Mouse (Mus musculus): ENCODE results near the gene Olfr643. TPM values are rescaled to one million over a fixed set of nuclear protein-coding genes. Genes with fewer than 3 reads are reported as not detected.
"Not testable (repeated sequence)": the region's sequence is repeated elsewhere in the genome, so short reads cannot be mapped to it uniquely, and the experiment has no call there.

Gene Olfr643
- polyA plus RNA-seq, 1 experiment from 2014 or later, result not detected

DNA sequence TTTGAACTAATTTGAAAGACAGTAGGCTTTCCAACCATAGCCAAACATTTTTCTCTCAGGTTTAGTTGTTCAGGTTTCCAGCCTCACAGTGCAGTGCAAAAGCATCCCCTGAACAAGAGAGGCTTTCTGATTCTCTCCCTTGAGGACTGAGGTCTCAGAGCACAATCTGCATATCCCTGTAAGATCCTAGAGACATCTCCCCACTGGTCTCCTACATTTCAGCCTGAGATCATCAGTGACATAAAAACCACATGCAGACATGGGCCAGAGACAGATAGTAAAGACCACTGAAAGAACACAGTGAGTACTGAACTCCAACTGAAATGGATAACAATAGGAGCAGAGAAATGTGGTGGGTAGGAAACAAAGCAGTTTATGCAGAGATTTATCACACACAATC is 138.8 kb downstream of the Olfr643 start, which contains the start of gene Olfr638:
Gene Olfr638 (plus strand): TSS at position 301 of the 400 bp plus-strand sequence.
- no peak within 1 kb of the TSS for H3K4me2 ChIP-seq (replicated peaks)
- no peak within 1 kb of the TSS for H3K4me3 ChIP-seq
- H3K4me1 ChIP-seq, result no peaks in the 10 kb centered on the region
- H3K9me3 ChIP-seq, result no peaks in the 10 kb centered on the region
- no peak within 1 kb of the TSS for H3K9ac ChIP-seq
- ATAC-seq (ENCODE audit: low FRiP score, low read depth), result no peak
- no peak within 1 kb of the TSS for H3K27ac ChIP-seq
- no peaks in the 10 kb centered on the region for H3K36me3 ChIP-seq
- H3K27me3 ChIP-seq (replicated peaks), result no peaks in the 10 kb centered on the region

DNA sequence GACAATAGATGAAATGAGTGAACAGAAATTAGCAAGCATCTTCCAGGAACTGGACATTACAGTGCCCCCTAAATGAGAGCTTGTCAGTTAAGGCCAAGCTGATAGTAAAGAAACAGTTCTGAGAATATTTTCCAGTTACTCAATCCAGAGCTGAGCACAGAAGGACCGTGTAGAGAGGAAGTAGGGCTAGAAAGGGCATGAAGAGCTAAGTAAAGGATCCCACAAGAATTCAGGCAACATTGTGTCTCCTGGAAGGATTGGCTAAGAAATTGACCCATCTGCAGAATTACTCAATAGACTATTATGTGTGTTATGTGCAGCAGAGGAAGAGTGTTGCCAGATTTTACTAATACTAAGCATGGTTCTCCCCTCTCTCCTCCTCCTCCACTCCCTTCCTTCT is 165.4 kb downstream of the Olfr643 start:
- Histone ChIP-seq H3K9ac (no peak overlapping the region), H3K4me1 (no peaks in the 10 kb centered on the region), H3K4me2 (replicated peaks) (no peak overlapping the region), H3K9me3 (no peaks in the 10 kb centered on the region), H3K36me3 (no peaks in the 10 kb centered on the region), H3K27me3 (replicated peaks) (no peaks in the 10 kb centered on the region), H3K27ac (no peak overlapping the region), H3K4me3 (no peak overlapping the region)
- no peak for ATAC-seq (ENCODE audit: low FRiP score, low read depth)
- WGBS, result 86% methylated on average over 1 of the region's 1 CpGs

DNA sequence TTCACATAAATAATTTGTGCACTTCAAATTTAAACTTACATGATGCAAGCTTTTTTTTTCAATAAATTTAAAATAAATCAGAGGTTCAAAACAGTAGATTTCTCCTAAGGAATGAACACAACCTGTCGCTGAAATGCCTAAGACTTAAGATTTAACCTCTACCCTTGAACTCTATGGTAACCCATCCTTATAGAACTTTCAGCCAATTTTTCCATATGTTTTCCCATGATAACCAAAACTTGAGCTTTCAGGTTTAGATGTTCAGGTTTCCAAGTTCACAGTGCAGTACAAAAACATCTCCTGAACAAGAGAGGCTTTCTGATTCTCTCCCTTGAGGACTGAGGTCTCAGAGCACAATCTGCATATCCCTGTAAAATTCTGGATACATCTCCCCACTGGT is 166.4 kb downstream of the Olfr643 start, which contains the start of gene Olfr635:
Gene Olfr635 (plus strand): TSS at position 301 of the 400 bp plus-strand sequence.
- H3K9ac ChIP-seq, result no peak within 1 kb of the TSS
- ATAC-seq (ENCODE audit: low FRiP score, low read depth), result no peak
- no peak within 1 kb of the TSS for H3K4me3 ChIP-seq
- WGBS, result 76% methylated on average over 1 of the region's 1 CpGs
- no peak within 1 kb of the TSS for H3K4me2 ChIP-seq (replicated peaks)
- H3K27me3 ChIP-seq (replicated peaks), result no peaks in the 10 kb centered on the region
- H3K36me3 ChIP-seq, result no peaks in the 10 kb centered on the region
- no peak within 1 kb of the TSS for H3K27ac ChIP-seq
- no peaks in the 10 kb centered on the region for H3K4me1 ChIP-seq
- no peaks in the 10 kb centered on the region for H3K9me3 ChIP-seq

DNA sequence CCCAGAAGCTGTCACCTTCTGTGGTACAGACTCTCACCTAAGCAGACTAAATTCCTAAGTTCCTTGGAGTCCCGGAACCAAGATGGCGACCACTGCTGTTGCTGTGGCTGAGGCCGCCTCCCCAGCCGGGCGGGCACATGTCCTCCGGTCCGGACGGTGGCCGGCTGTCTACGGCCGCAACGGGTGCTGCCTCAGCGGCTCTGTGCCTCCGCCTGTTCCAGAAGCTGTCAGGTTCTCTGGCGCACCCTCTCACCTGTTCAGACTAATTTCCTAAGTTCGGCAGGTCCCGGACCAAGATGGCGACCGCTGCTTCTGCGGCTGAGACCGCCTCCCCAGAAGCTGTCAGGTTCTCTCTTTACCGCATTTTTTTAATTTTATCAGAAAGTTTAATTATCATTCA is 170.3 kb downstream of the Olfr643 start:
- not testable (repeated sequence) for H3K4me2 ChIP-seq (replicated peaks); H3K27ac ChIP-seq; H3K27me3 ChIP-seq (replicated peaks); H3K4me1 ChIP-seq; H3K9me3 ChIP-seq; H3K9ac ChIP-seq; H3K4me3 ChIP-seq; H3K36me3 ChIP-seq; ATAC-seq (ENCODE audit: low FRiP score, low read depth)
- WGBS, result 93% methylated on average over 22 of the region's 22 CpGs

Other genes with a start within 250 kb of the Olfr643 start
- gene Olfr64, start 242.9 kb downstream of the Olfr643 start, polyA plus RNA-seq (2016; fragmentation: Nextera tagmentation; extraction: Ambion mirVana), result not detected in 2 replicates
- not detected in 2 replicates for gene Olfr65, start 233.9 kb downstream of the Olfr643 start, polyA plus RNA-seq (2016; fragmentation: Nextera tagmentation; extraction: Ambion mirVana)
- gene Olfr631, start 208.6 kb downstream of the Olfr643 start, polyA plus RNA-seq (2016; fragmentation: Nextera tagmentation; extraction: Ambion mirVana), result not detected in 2 replicates
- gene Olfr632, start 203.1 kb downstream of the Olfr643 start, polyA plus RNA-seq (2016; fragmentation: Nextera tagmentation; extraction: Ambion mirVana), result not detected in 2 replicates
- not detected in 2 replicates for gene Olfr633, start 193.0 kb downstream of the Olfr643 start, polyA plus RNA-seq (2016; fragmentation: Nextera tagmentation; extraction: Ambion mirVana)
- gene Olfr635, start 166.3 kb downstream of the Olfr643 start, polyA plus RNA-seq (2016; fragmentation: Nextera tagmentation; extraction: Ambion mirVana), result not detected in 2 replicates
- gene Olfr638, start 138.7 kb downstream of the Olfr643 start, polyA plus RNA-seq (2016; fragmentation: Nextera tagmentation; extraction: Ambion mirVana), result not detected in 2 replicates
- not detected in 2 replicates for gene Olfr639, start 120.1 kb downstream of the Olfr643 start, polyA plus RNA-seq (2016; fragmentation: Nextera tagmentation; extraction: Ambion mirVana)
- gene Olfr640, start 111.8 kb downstream of the Olfr643 start, polyA plus RNA-seq (2016; fragmentation: Nextera tagmentation; extraction: Ambion mirVana), result not detected in 2 replicates
- gene Olfr641, start 102.0 kb downstream of the Olfr643 start, polyA plus RNA-seq (2016; fragmentation: Nextera tagmentation; extraction: Ambion mirVana), result not detected in 2 replicates
- not detected in 2 replicates for gene Olfr642, start 84.7 kb downstream of the Olfr643 start, polyA plus RNA-seq (2016; fragmentation: Nextera tagmentation; extraction: Ambion mirVana)
- not detected in 2 replicates for gene 4930516K23Rik, start 76.0 kb downstream of the Olfr643 start, polyA plus RNA-seq (2016; fragmentation: Nextera tagmentation; extraction: Ambion mirVana)
- not detected in 2 replicates for gene Olfr644, start 65.5 kb downstream of the Olfr643 start, polyA plus RNA-seq (2016; fragmentation: Nextera tagmentation; extraction: Ambion mirVana)
- not detected in 2 replicates for gene Olfr645, start 51.9 kb downstream of the Olfr643 start, polyA plus RNA-seq (2016; fragmentation: Nextera tagmentation; extraction: Ambion mirVana)
- not detected in 2 replicates for gene Olfr646, start 32.5 kb downstream of the Olfr643 start, polyA plus RNA-seq (2016; fragmentation: Nextera tagmentation; extraction: Ambion mirVana)
- not detected in 2 replicates for gene Ubqln5, start 7.6 kb downstream of the Olfr643 start, polyA plus RNA-seq (2016; fragmentation: Nextera tagmentation; extraction: Ambion mirVana)
- gene Ubqln3, start 5.9 kb upstream of the Olfr643 start, polyA plus RNA-seq (2016; fragmentation: Nextera tagmentation; extraction: Ambion mirVana), result not detected in 2 replicates
- gene Ubqlnl, start 13.2 kb upstream of the Olfr643 start, polyA plus RNA-seq (2016; fragmentation: Nextera tagmentation; extraction: Ambion mirVana), result not detected in 2 replicates
- not detected in 2 replicates for gene Olfm5, start 27.4 kb upstream of the Olfr643 start, polyA plus RNA-seq (2016; fragmentation: Nextera tagmentation; extraction: Ambion mirVana)
- 0.43 and 0.56 TPM in 2 replicates for gene Olfr648, start 46.0 kb upstream of the Olfr643 start, polyA plus RNA-seq (2016; fragmentation: Nextera tagmentation; extraction: Ambion mirVana)
- gene Olfr649, start 58.6 kb upstream of the Olfr643 start, polyA plus RNA-seq (2016; fragmentation: Nextera tagmentation; extraction: Ambion mirVana), result not detected in 2 replicates
- gene Trim6, start 81.4 kb upstream of the Olfr643 start, polyA plus RNA-seq (2016; fragmentation: Nextera tagmentation; extraction: Ambion mirVana), result 1.2 TPM in 2 replicates
- 0.76 and 1.2 TPM in 2 replicates for gene Trim34a, start 107.1 kb upstream of the Olfr643 start, polyA plus RNA-seq (2016; fragmentation: Nextera tagmentation; extraction: Ambion mirVana)
- gene Trim5, start 150.7 kb upstream of the Olfr643 start, polyA plus RNA-seq (2016; fragmentation: Nextera tagmentation; extraction: Ambion mirVana), result 0.15 and 0.22 TPM in 2 replicates
- gene Trim12a, start 178.1 kb upstream of the Olfr643 start, polyA plus RNA-seq (2016; fragmentation: Nextera tagmentation; extraction: Ambion mirVana), result 2.7 and 2.9 TPM in 2 replicates
- not detected in 2 replicates for gene Trim34b, start 192.1 kb upstream of the Olfr643 start, polyA plus RNA-seq (2016; fragmentation: Nextera tagmentation; extraction: Ambion mirVana)
- gene Trim12c, start 216.0 kb upstream of the Olfr643 start, polyA plus RNA-seq (2016; fragmentation: Nextera tagmentation; extraction: Ambion mirVana), result 0.88 and 1.1 TPM in 2 replicates
- gene Trim30b, start 232.5 kb upstream of the Olfr643 start, polyA plus RNA-seq (2016; fragmentation: Nextera tagmentation; extraction: Ambion mirVana), result not detected in 2 replicates